Mouse (Mus musculus): Measurements from ENCODE around the gene Nipsnap2.

- TF ChIP-seq POLR2A (IDR thresholded peaks at IDR 0.05; ENCODE audit: low read depth, low read length) (no peak), CTCF (IDR thresholded peaks at IDR 0.05; ENCODE audit: extremely low read depth, insufficient read depth, insufficient read length, insufficient replicate concordance) (no peak)
Measured at GRCm38 (mm10) chr5:129780131-129780530, 55.3 kb downstream of the Nipsnap2 start.
